Comparison of ENCODE assay signal across 17 mouse cellular contexts in genomic region chr2:169760117-169760516, GRCm38 (mm10).
A peak's percentile ranks its signal among the peaks of the same experiment; 100 is the strongest.
DNase-seq lines count a peak whose midpoint lies in the region; TF ChIP-seq lines count a peak whose summit lies in the region.
"Had no signal": no experiment of that assay in that cellular context is flagged by ENCODE, and none has a peak within 500 bp of the region (broad histone marks: within the 10 kb centered on the region; RNA-seq: fewer than 3 reads in every experiment).

No protein-coding gene starts in this region.

- no peak for TF ChIP-seq POLR2A in thymus, adult 2 months (IDR thresholded peaks at IDR 0.05; ENCODE audit: control insufficient read depth, extremely low read depth, insufficient read depth, low read length, poor library complexity)

- no peak overlapping the region for H3K27ac ChIP-seq in layer of hippocampus, adult 2 months
- no peak overlapping the region for H3K27ac ChIP-seq in thymus, adult 2 months (ENCODE audit: control insufficient read depth, insufficient read depth, low read length)
- H3K27ac ChIP-seq: embryonic facial prominence, embryonic 13.5 days; heart, embryonic 13.5 days; hindbrain, embryonic 10.5 days; neural tube, embryonic 12.5 days had no signal

- H3K4me1 ChIP-seq in thymus, adult 2 months (replicated peaks; ENCODE audit: control insufficient read depth, insufficient read depth, low read length), result no peaks in the 10 kb centered on the region

- TF ChIP-seq CTCF in layer of hippocampus, adult 2 months (conservative IDR thresholded peaks at IDR 0.05), result peak; percentile 56
- no peak for TF ChIP-seq CTCF in thymus, adult 2 months (IDR thresholded peaks at IDR 0.05; ENCODE audit: borderline replicate concordance, control insufficient read depth, extremely low read depth, insufficient read depth, low read length, poor library complexity)

- WGBS in thymus, adult 2 months, result 96% methylated on average over 1 of the region's 1 CpGs

- no peak for DNase-seq in layer of hippocampus, adult 2 months (ENCODE audit: low spot score in 2 of 2)
- DNase-seq in layer of hippocampus, adult 8-10 months (ENCODE audit: low spot score in 2 of 2), result no peak
- peak; percentile 9 for DNase-seq in thymus, adult 2 months
- no peak for DNase-seq in thymus, postnatal 36 days
- DNase-seq in R1 (ENCODE audit: low read depth, low spot score), result peak; percentile 76
- DNase-seq in splenic B cell, adult 2 months (ENCODE audit: low read depth, low spot score), result peak; percentile 5
- DNase-seq in heart, adult 18-20 months, result no peak
- DNase-seq: adrenal gland, adult 2 months; cerebellum, adult 2 months; gastrocnemius, postnatal 25 days; kidney, adult 11 months; kidney, postnatal 25 days; left cerebral cortex, postnatal 4 days had no signal

- no peaks in the 10 kb centered on the region for H3K36me3 ChIP-seq in thymus, adult 2 months (ENCODE audit: control insufficient read depth, insufficient read depth, low read length)
- no peaks in the 10 kb centered on the region for H3K36me3 ChIP-seq in splenic B cell, adult 2 months (ENCODE audit: control insufficient read depth, insufficient read depth, low read length, poor library complexity, severe bottlenecking)
- H3K36me3 ChIP-seq: embryonic facial prominence, embryonic 13.5 days; heart, embryonic 13.5 days; hindbrain, embryonic 10.5 days; neural tube, embryonic 12.5 days had no signal

- no peak overlapping the region for H3K4me3 ChIP-seq in layer of hippocampus, adult 2 months
- no peak overlapping the region for H3K4me3 ChIP-seq in thymus, adult 2 months (ENCODE audit: control insufficient read depth, insufficient read depth, low read length)
- H3K4me3 ChIP-seq: embryonic facial prominence, embryonic 13.5 days; heart, embryonic 13.5 days; hindbrain, embryonic 10.5 days; neural tube, embryonic 12.5 days had no signal

- no peaks in the 10 kb centered on the region for H3K27me3 ChIP-seq in thymus, adult 2 months (ENCODE audit: control insufficient read depth, insufficient read depth, low read length)
- H3K27me3 ChIP-seq in splenic B cell, adult 2 months (ENCODE audit: control insufficient read depth, insufficient read depth, low read length, poor library complexity, severe bottlenecking), result no peaks in the 10 kb centered on the region
- H3K27me3 ChIP-seq: embryonic facial prominence, embryonic 13.5 days; heart, embryonic 13.5 days; neural tube, embryonic 12.5 days had no signal

Comparison
In these comparisons a context has a peak if more than half of its experiments do, and no peak if none do; other contexts are left out.
1. DNase-seq: peak in thymus, adult 2 months (single experiment), R1 (single experiment) and splenic B cell, adult 2 months (single experiment); none in layer of hippocampus, adult 2 months (0 of 2), layer of hippocampus, adult 8-10 months (0 of 2), thymus, postnatal 36 days (0 of 2) and heart, adult 18-20 months (0 of 2).